Mouse (Mus musculus): Measurements from ENCODE around the gene Rgs7bp.

- TF ChIP-seq CTCF (IDR thresholded peaks at IDR 0.05; ENCODE audit: low read depth) (no peak), EP300 (IDR thresholded peaks at IDR 0.05; ENCODE audit: low read depth) (no peak)
Measured at GRCm38 (mm10) chr13:104983989-104984388, 70.7 kb downstream of the Rgs7bp start.

All from liver, postnatal 0 days (tissue).